Mouse (Mus musculus) forebrain, embryonic 11.5 days (tissue): ENCODE data around the gene Ric8b. TPM values are rescaled to one million over a fixed set of nuclear protein-coding genes. Genes with fewer than 3 reads are reported as not detected.

ENCODE experiments used
- ATAC-seq: fragments of 200-750 bp; cut with Nextera tagmentation; replicated peaks from 2 replicates; pipeline ENCODE4 v1.8.0; 2017; ENCODE audit warnings: moderate TSS enrichment; ENCODE audit not compliant: low FRiP score
- DNase-seq: peaks from one replicate; pipeline ENCODE4 v3.0.0-alpha.2; 2017; ENCODE audit warnings: low spot score
- H3K27ac ChIP-seq: fragments of 300-500 bp; sonication (generic); 2 replicates; pipeline ENCODE4 v1.5.1; 2014; ENCODE audit warnings: low read depth, low read length
- H3K27me3 ChIP-seq: fragments of 300-500 bp; sonication (generic); 2 replicates; pipeline ENCODE4 v1.6.1; 2014; ENCODE audit warnings: mild to moderate bottlenecking, low read length, mixed read lengths; ENCODE audit not compliant: control insufficient read depth, insufficient read depth
- H3K36me3 ChIP-seq: fragments of 300-500 bp; sonication (generic); 2 replicates; pipeline ENCODE4 v1.6.1; 2014; ENCODE audit warnings: mild to moderate bottlenecking, low read length, moderate library complexity, mixed read lengths; ENCODE audit not compliant: control insufficient read depth, insufficient read depth
- H3K4me1 ChIP-seq: fragments of 300-500 bp; sonication (generic); replicated peaks from 2 replicates; pipeline ENCODE4 v1.6.1; 2014; ENCODE audit warnings: low read length, mixed read lengths; ENCODE audit not compliant: control insufficient read depth, insufficient read depth
- H3K4me2 ChIP-seq: fragments of 300-500 bp; sonication (generic); 2 replicates; pipeline ENCODE4 v1.6.1; 2014; ENCODE audit warnings: low read depth, mild to moderate bottlenecking, low read length, moderate library complexity, mixed read lengths; ENCODE audit not compliant: severe bottlenecking
- H3K4me3 ChIP-seq: fragments of 300-500 bp; sonication (generic); 2 replicates; pipeline ENCODE4 v1.5.1; 2014; ENCODE audit warnings: low read depth, low read length
- H3K9ac ChIP-seq: fragments of 300-500 bp; sonication (generic); 2 replicates; pipeline ENCODE4 v1.6.1; 2014; ENCODE audit warnings: low read length
- H3K9me3 ChIP-seq: fragments of 300-500 bp; sonication (generic); 2 replicates; pipeline ENCODE4 v1.6.1; 2016; ENCODE audit warnings: low read length, mixed read lengths; ENCODE audit not compliant: control insufficient read depth
- WGBS: fragments of 180-500 bp; shearing (Covaris S2); extraction: QIAGEN DNeasy Blood & Tissue Kit; methylation state at CpG from one replicate; pipeline ENCODE4 v1.1.7; 2014; 5-methylcytosine and 5-hydroxymethylcytosine counted together
- polyA plus RNA-seq: library from polyadenylated mRNA; unstranded; fragments of >200 nt; fragmentation: Nextera tagmentation; extraction: Ambion mirVana; gene quantifications from 2 replicates; pipeline ENCODE4 v1.2.1, GENCODE M21; 2014

Gene Ric8b
- polyA plus RNA-seq, 1 experiment from 2014 or later: 22.4 TPM

DNA sequence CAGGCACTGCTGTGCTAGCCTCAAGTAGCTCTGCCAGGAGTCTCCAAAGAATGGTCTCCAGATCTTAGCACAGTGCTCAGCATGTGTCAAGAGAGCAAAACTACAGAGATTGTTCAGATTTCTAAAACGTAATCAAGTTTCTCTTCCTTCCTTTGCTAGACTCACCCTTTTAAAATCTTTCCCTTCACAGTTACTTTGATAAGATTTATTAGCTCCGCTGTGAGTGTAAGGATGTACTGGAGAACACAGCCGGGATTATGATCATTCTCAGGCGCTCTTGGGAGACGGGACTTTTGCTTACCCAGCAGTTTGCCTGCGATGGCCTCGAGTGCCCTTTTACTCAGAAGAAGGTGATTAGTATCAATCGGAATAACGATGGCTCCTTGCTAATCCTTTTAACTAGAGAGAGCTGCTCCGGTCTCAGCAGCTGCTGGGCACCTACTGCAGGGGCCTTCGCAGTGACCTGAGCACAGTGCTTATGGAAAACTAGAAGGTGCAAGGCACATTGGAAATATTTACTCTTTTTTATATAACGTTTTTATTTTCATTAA is 43.0 kb downstream of the Ric8b start:
- DNase-seq (no peak), ATAC-seq (no peak)
- Histone ChIP-seq H3K4me1 (no peaks in the 10 kb centered on the region), H3K9me3 (no peaks in the 10 kb centered on the region), H3K27me3 (no peaks in the 10 kb centered on the region), H3K36me3 (no peaks in the 10 kb centered on the region), H3K4me2 (no peak overlapping the region), H3K9ac (no peak overlapping the region), H3K4me3 (no peak overlapping the region), H3K27ac (no peak overlapping the region)
- WGBS: 36% methylated on average over 12 of the region's 12 CpGs

DNA sequence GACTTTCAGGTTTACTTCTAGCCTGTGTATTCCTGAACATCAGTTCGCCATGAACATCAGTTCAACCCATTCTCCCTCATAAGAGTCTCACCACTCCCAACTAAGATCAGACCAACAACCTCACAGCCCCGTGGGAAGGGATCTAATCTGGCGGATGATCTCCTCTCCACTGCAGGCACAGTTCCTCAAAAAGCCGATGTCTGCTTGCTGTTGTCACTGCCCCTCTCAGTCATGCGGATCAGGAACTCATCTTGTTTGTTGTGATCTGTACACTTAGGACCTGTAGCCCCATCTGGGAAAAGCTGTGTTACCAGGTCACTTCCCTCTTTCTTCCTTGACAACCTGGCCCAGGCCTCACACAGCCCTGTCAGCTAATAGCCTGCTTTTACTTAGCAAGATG is 45.7 kb downstream of the Ric8b start:
- DNase-seq (no peak), ATAC-seq (no peak)
- Histone ChIP-seq H3K4me1 (no peaks in the 10 kb centered on the region), H3K27me3 (no peaks in the 10 kb centered on the region), H3K27ac (no peak overlapping the region), H3K9me3 (no peaks in the 10 kb centered on the region), H3K36me3 (no peaks in the 10 kb centered on the region), H3K4me2 (no peak overlapping the region), H3K9ac (no peak overlapping the region), H3K4me3 (no peak overlapping the region)
- WGBS: 89% methylated on average over 5 of the region's 5 CpGs

DNA sequence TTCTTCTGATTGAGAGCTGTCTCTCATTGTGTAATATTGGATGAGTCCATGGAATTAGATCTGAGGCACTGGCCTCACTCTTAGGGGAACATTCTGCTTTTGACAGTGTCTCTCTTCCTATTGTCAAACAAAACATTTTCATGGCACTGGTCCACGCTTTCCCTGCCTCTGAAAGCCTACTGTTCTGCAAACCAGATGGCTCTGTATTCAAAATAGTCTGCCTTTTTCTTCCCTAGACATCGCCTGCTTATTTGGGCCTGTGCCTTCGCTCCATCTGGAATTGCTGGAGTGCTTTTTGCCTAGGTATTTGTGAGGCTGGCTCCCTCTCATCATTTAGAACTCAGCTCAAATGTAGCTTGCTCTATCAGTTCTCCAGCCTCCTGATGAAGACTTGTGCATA is 46.3 kb downstream of the Ric8b start:
- 93% methylated on average over 3 of the region's 3 CpGs for WGBS
- Histone ChIP-seq H3K36me3 (no peaks in the 10 kb centered on the region), H3K9me3 (no peaks in the 10 kb centered on the region), H3K4me3 (no peak overlapping the region), H3K9ac (no peak overlapping the region), H3K4me2 (no peak overlapping the region), H3K27me3 (no peaks in the 10 kb centered on the region), H3K27ac (no peak overlapping the region), H3K4me1 (no peaks in the 10 kb centered on the region)
- DNase-seq: no peak
- ATAC-seq: no peak

DNA sequence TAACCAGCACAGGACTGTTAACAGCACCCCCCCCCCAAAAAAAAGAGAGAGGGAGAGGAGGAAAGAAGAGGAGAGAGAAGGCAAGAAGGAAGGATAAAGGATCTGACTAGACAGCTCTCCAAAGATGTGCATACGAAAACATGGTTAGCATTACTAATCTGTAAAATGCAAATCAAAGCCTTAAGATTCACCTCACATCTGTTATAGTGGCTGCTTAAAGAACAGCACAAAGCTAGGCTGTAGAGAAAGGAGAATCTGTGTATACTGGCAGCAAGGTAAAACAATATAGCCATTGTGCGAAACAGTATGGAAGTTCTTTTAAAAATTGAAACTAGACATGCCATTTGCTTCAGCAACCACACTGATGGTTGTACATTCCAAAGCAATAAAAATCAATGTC is 49.1 kb downstream of the Ric8b start:
- Histone ChIP-seq H3K4me3 (no peak overlapping the region), H3K9me3 (no peaks in the 10 kb centered on the region), H3K9ac (no peak overlapping the region), H3K27ac (no peak overlapping the region), H3K4me1 (peaks cover 1% of the 10 kb centered on the region; the same call in 1 of the 2 replicates), H3K4me2 (no peak overlapping the region), H3K27me3 (no peaks in the 10 kb centered on the region), H3K36me3 (no peaks in the 10 kb centered on the region)
- WGBS: 87% methylated on average over 2 of the region's 2 CpGs
- ATAC-seq (no peak), DNase-seq (no peak)

DNA sequence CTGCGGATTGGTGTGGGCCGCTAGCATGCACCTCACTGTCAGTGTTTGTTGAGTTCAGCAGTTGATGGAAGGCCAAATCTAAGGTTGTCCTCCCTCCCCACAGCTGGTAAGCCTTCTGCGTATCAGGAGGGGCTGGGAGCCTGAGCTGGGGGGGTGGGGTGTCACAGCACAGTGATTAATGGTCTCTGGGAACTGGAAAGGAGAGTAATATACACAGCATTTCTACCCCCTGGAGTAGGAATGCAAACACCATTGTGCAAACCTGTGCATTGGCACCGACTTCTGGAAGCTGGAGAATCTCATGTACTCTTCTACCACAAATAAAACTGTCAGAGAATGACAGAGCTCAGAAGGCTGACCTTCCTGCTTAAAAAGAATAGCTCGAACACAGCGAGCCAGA is 50.2 kb downstream of the Ric8b start:
- H3K36me3 ChIP-seq: no peaks in the 10 kb centered on the region
- ATAC-seq: no peak

DNA sequence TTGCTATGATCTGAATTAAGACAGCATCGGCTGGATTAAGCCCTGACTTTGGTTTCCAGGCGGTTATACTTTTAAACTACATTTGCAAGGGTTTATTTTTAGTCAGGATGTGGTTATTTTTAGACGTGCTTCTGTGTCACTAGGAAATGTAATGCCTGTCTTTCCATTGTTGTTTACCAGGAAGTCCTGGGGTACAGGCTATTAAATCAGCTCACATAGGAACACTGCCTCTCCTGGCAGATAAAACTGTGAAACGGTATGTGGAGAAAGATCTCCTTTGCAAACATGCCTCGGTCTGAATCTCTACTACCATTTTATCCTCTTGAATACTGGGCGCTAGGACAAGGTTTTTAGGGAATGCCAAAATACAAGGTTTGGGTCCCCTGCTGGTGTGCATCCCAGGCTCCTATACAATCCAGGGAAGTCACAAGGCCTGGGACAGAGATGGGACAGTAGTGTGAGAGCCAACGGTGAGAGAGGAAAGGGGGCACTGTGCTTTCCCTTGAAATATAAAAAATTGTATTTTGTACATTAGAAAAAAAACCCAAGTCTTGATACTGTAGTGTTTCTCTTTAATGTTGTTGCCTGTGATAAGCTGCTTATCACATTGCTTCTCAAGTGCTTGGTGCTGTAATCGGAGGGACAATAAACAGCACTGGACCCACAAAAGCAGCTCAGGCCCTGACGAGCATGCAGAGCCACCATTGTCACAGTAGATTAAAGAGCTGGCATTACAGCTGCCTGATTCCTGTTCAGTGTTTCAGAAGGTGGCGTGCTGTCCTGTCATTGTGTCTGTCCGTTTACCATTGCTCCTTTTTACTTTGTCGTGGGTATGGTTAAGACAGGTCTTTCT is 51.7 kb downstream of the Ric8b start:
- DNase-seq: no peak
- no peak for ATAC-seq

More for the DNA sequence above, 50.2 kb downstream of the Ric8b start:
- Histone ChIP-seq H3K9me3 (no peaks in the 10 kb centered on the region), H3K9ac (no peak overlapping the region), H3K4me1 (peaks cover 1% of the 10 kb centered on the region; the same call in 1 of the 2 replicates), H3K4me2 (no peak overlapping the region), H3K4me3 (no peak overlapping the region), H3K27me3 (no peaks in the 10 kb centered on the region), H3K27ac (no peak overlapping the region)
- 66% methylated on average over 6 of the region's 6 CpGs for WGBS
- no peak for DNase-seq

DNA sequence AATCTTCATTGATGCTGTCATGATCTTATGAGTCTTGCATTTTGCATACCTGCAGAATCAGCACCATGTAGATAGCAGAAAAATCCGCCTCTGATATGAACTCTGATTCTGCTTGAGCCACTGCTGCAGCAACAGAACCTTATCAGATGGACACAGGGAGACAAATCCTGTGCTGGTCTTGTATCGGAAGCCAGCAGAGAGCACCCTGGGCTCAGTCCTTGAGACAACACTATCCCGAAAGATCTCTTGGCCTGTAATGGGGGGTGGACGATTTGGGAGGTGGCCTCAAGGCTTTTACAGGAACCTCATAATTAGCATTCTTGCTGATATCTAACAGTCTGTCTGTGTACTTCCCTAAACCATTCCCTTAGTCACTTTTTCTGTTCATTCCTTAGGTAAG is 57.8 kb downstream of the Ric8b start:
- H3K27ac ChIP-seq: no peak overlapping the region
- no peak for DNase-seq
- H3K36me3 ChIP-seq: no peaks in the 10 kb centered on the region
- no peaks in the 10 kb centered on the region for H3K4me1 ChIP-seq
- H3K9me3 ChIP-seq: no peaks in the 10 kb centered on the region
- no peak overlapping the region for H3K9ac ChIP-seq
- no peak overlapping the region for H3K4me2 ChIP-seq
- no peak overlapping the region for H3K4me3 ChIP-seq
- WGBS: 85% methylated on average over 4 of the region's 4 CpGs
- ATAC-seq: no peak
- H3K27me3 ChIP-seq: no peaks in the 10 kb centered on the region

More for the DNA sequence above, 51.7 kb downstream of the Ric8b start:
- H3K9ac ChIP-seq: no peak overlapping the region
- H3K9me3 ChIP-seq: no peaks in the 10 kb centered on the region
- H3K36me3 ChIP-seq: no peaks in the 10 kb centered on the region
- H3K27ac ChIP-seq: no peak overlapping the region
- no peaks in the 10 kb centered on the region for H3K27me3 ChIP-seq
- WGBS: 39% methylated on average over 12 of the region's 12 CpGs
- no peak overlapping the region for H3K4me2 ChIP-seq
- H3K4me1 ChIP-seq: peaks cover 1% of the 10 kb centered on the region; the same call in 1 of the 2 replicates
- no peak overlapping the region for H3K4me3 ChIP-seq

DNA sequence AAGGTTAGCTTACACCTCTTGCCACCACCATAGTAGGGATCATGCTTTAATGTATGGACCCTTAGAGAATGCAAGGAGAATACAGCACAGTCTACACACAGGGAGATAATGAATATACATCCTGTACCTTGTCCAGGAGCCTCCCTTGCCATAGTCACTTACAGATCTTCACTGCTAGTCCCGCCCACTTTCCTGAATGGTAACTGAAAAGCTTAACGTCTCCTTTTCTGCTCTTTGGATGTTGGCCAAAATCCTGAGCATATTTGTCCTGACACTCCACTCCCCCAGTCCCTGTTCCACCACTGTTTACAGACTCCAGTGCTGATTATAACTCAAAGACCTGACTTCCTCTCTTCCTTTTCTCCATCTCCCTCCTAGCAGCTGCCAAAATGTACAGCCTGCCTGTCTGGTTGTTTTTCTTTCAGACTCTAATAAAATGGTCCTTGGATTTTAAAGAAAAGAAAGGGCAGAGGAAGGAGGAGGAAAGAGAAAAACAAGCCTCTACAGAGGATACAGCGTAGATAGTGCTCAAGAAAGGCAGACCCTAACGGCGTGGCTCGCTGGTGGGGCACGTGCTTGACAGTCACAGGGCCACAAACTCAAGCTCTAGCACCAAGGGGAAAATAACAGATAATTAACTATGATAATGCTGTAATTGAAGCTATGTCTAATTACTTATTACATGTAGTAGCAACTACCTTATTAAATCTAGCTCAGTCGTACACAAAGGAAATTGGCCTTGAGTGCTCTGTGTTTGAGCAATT is 59.4 kb downstream of the Ric8b start:
- no peak overlapping the region for H3K4me3 ChIP-seq
- H3K36me3 ChIP-seq: no peaks in the 10 kb centered on the region; the same call in 1 of the 2 replicates
- DNase-seq: no peak
- no peak for ATAC-seq
- no peaks in the 10 kb centered on the region for H3K4me1 ChIP-seq
- H3K4me2 ChIP-seq: no peak overlapping the region
- no peaks in the 10 kb centered on the region for H3K27me3 ChIP-seq
- no peak overlapping the region for H3K9ac ChIP-seq
- WGBS: 83% methylated on average over 8 of the region's 8 CpGs
- H3K27ac ChIP-seq: no peak overlapping the region
- H3K9me3 ChIP-seq: no peaks in the 10 kb centered on the region
